Mouse (Mus musculus) embryonic facial prominence, embryonic 11.5 days (tissue): Measurements from ENCODE around the gene Cptp. TPM values are rescaled to one million over a fixed set of nuclear protein-coding genes. Genes with fewer than 3 reads are reported as not detected.

Experiments used
- ATAC-seq: fragments of 200-750 bp; cut with Nextera tagmentation; replicated peaks from 2 replicates; pipeline ENCODE4 v1.8.0; 2017; ENCODE audit warnings: low read depth; ENCODE audit not compliant: insufficient number of reproducible peaks, low FRiP score, low TSS enrichment
- DNase-seq: peaks from one replicate; pipeline ENCODE4 v3.0.0-alpha.2; 2015; ENCODE audit warnings: low spot score
- H3K27ac ChIP-seq: fragments of 300-500 bp; sonication (generic); replicated peaks from 2 replicates; pipeline ENCODE4 v1.5.1; 2014; ENCODE audit warnings: mild to moderate bottlenecking, low read depth, low read length, control low read depth
- H3K27me3 ChIP-seq: fragments of 300-500 bp; sonication (generic); 2 replicates; pipeline ENCODE4 v1.6.1; 2014; ENCODE audit warnings: mild to moderate bottlenecking, low read length, moderate library complexity, mixed read lengths; ENCODE audit not compliant: control insufficient read depth, insufficient read depth
- H3K36me3 ChIP-seq: fragments of 300-500 bp; sonication (generic); replicated peaks from 2 replicates; pipeline ENCODE4 v1.6.1; 2014; ENCODE audit warnings: low read depth, mild to moderate bottlenecking, low read length, moderate library complexity, mixed read lengths; ENCODE audit not compliant: control insufficient read depth, insufficient read depth
- H3K4me1 ChIP-seq: fragments of 300-500 bp; sonication (generic); 2 replicates; pipeline ENCODE4 v1.6.1; 2014; ENCODE audit warnings: low read length, mixed read lengths; ENCODE audit not compliant: control insufficient read depth, insufficient read depth
- H3K4me2 ChIP-seq: fragments of 300-500 bp; sonication (generic); 2 replicates; pipeline ENCODE4 v1.6.1; 2014; ENCODE audit warnings: low read depth, mild to moderate bottlenecking, control low read depth, low read length, moderate library complexity
- H3K4me3 ChIP-seq: fragments of 300-500 bp; sonication (generic); 2 replicates; pipeline ENCODE4 v1.5.1; 2014; ENCODE audit warnings: low read depth, low read length, control low read depth
- H3K9ac ChIP-seq: fragments of 300-500 bp; sonication (generic); replicated peaks from 2 replicates; pipeline ENCODE4 v1.6.1; 2014; ENCODE audit warnings: mild to moderate bottlenecking, control low read depth, low read length
- H3K9me3 ChIP-seq: fragments of 300-500 bp; sonication (generic); replicated peaks from 2 replicates; pipeline ENCODE4 v1.6.1; 2016; ENCODE audit warnings: mild to moderate bottlenecking, low read length, inconsistent platforms, mixed read lengths; ENCODE audit not compliant: control insufficient read depth
- WGBS: fragments of 180-500 bp; shearing (Covaris S2); extraction: QIAGEN DNeasy Blood & Tissue Kit; methylation state at CpG from one replicate; pipeline ENCODE4 v1.1.7; 2014; 5-methylcytosine and 5-hydroxymethylcytosine counted together
- polyA plus RNA-seq: library from polyadenylated mRNA; unstranded; fragments of >200 nt; fragmentation: Nextera tagmentation; extraction: Ambion mirVana; gene quantifications from 2 replicates; pipeline ENCODE4 v1.2.1, GENCODE M21; 2014

Cptp gene
- polyA plus RNA-seq, 1 experiment from 2014 or later = 18.3 TPM

- WGBS = 88% methylated on average over 3 of the region's 3 CpGs
- Histone ChIP-seq H3K9me3 (no peaks in the 10 kb centered on the region), H3K27ac (no peak overlapping the region), H3K4me3 (no peak overlapping the region), H3K27me3 (no peaks in the 10 kb centered on the region), H3K9ac (no peak overlapping the region), H3K4me2 (no peak overlapping the region), H3K36me3 (peaks cover 8% of the 10 kb centered on the region), H3K4me1 (no peaks in the 10 kb centered on the region)
- DNase-seq (no peak), ATAC-seq (no peak)
Measured at GRCm38 (mm10) chr4:155883587-155883986, 14.3 kb upstream of the Cptp start.

GRCm38 (mm10) chr4:155871404-155871803 is 2.2 kb upstream of the Cptp start:
- no peak overlapping the region for H3K4me2 ChIP-seq
- DNase-seq = no peak
- no peak overlapping the region for H3K27ac ChIP-seq
- H3K4me3 ChIP-seq = no peak overlapping the region
- no peaks in the 10 kb centered on the region for H3K27me3 ChIP-seq
- no peak for ATAC-seq
- H3K9me3 ChIP-seq = no peaks in the 10 kb centered on the region
- WGBS = 88% methylated on average over 7 of the region's 7 CpGs
- H3K4me1 ChIP-seq = no peaks in the 10 kb centered on the region
- no peaks in the 10 kb centered on the region; the same call in none of the 2 replicates for H3K36me3 ChIP-seq
- H3K9ac ChIP-seq = no peak overlapping the region

GRCm38 (mm10) chr4:155868614-155869298 is 484 bp downstream of the Cptp start:
- H3K4me3 ChIP-seq = peak overlapping the region; percentile 86
- ATAC-seq = peak; percentile 61; the same call in 1 of the 2 replicates
- no peaks in the 10 kb centered on the region for H3K9me3 ChIP-seq
- peak overlapping the region; percentile 68 for H3K4me2 ChIP-seq
- no peak overlapping the region for H3K27ac ChIP-seq
- H3K36me3 ChIP-seq = no peaks in the 10 kb centered on the region; the same call in 1 of the 2 replicates
- no peaks in the 10 kb centered on the region for H3K4me1 ChIP-seq
- WGBS = 8% methylated on average over 22 of the region's 22 CpGs
- DNase-seq = no peak
- H3K27me3 ChIP-seq = no peaks in the 10 kb centered on the region
- H3K9ac ChIP-seq = peak overlapping the region; percentile 50

- Histone ChIP-seq H3K36me3 (no peaks in the 10 kb centered on the region), H3K27me3 (no peaks in the 10 kb centered on the region), H3K27ac (no peak within 1 kb of the TSS), H3K4me2 (no peak within 1 kb of the TSS), H3K9me3 (no peaks in the 10 kb centered on the region), H3K4me3 (no peak within 1 kb of the TSS), H3K4me1 (no peaks in the 10 kb centered on the region), H3K9ac (no peak within 1 kb of the TSS)
- WGBS = 78% methylated on average over 5 of the region's 5 CpGs
- no peak for ATAC-seq
- no peak for DNase-seq
Measured at GRCm38 (mm10) chr4:155863001-155863400, 6.2 kb downstream of the Cptp start, which contains the start of gene Tas1r3. Gene Tas1r3 (minus strand): TSS chr4:155863362.

GRCm38 (mm10) chr4:155861787-155862186 is 7.5 kb downstream of the Cptp start:
- Histone ChIP-seq H3K4me2 (no peak overlapping the region), H3K27ac (no peak overlapping the region), H3K4me1 (no peaks in the 10 kb centered on the region), H3K9me3 (no peaks in the 10 kb centered on the region), H3K36me3 (no peaks in the 10 kb centered on the region), H3K9ac (no peak overlapping the region), H3K27me3 (no peaks in the 10 kb centered on the region), H3K4me3 (no peak overlapping the region)
- ATAC-seq (no peak), DNase-seq (no peak)
- 91% methylated on average over 7 of the region's 7 CpGs for WGBS

- no peaks in the 10 kb centered on the region for H3K9me3 ChIP-seq
- no peaks in the 10 kb centered on the region for H3K27me3 ChIP-seq
- no peak overlapping the region for H3K4me2 ChIP-seq
- H3K4me1 ChIP-seq = no peaks in the 10 kb centered on the region
- no peak overlapping the region for H3K27ac ChIP-seq
- H3K4me3 ChIP-seq = no peak overlapping the region
- ATAC-seq (peak; percentile 24; the same call in 1 of the 2 replicates), DNase-seq (peak; percentile 86)
- peaks cover 3% of the 10 kb centered on the region; the same call in 1 of the 2 replicates for H3K36me3 ChIP-seq
- H3K9ac ChIP-seq = no peak overlapping the region
- WGBS = 18% methylated on average over 13 of the region's 13 CpGs
Measured at GRCm38 (mm10) chr4:155859318-155859717, 9.9 kb downstream of the Cptp start.

GRCm38 (mm10) chr4:155856881-155857280 is 12.4 kb downstream of the Cptp start:
- Histone ChIP-seq H3K27ac (no peak overlapping the region), H3K4me2 (no peak overlapping the region), H3K27me3 (no peaks in the 10 kb centered on the region), H3K9me3 (no peaks in the 10 kb centered on the region), H3K4me1 (no peaks in the 10 kb centered on the region), H3K9ac (no peak overlapping the region), H3K4me3 (no peak overlapping the region), H3K36me3 (peaks cover 3% of the 10 kb centered on the region; the same call in 1 of the 2 replicates)
- ATAC-seq (no peak), DNase-seq (no peak)
- 89% methylated on average over 3 of the region's 3 CpGs for WGBS

- DNase-seq (no peak), ATAC-seq (no peak)
- no peak overlapping the region for H3K4me2 ChIP-seq
- H3K27me3 ChIP-seq = no peaks in the 10 kb centered on the region
- H3K36me3 ChIP-seq = peaks cover 3% of the 10 kb centered on the region; the same call in 1 of the 2 replicates
- H3K4me3 ChIP-seq = no peak overlapping the region
- H3K27ac ChIP-seq = no peak overlapping the region
- no peak overlapping the region for H3K9ac ChIP-seq
- WGBS = 93% methylated on average over 12 of the region's 12 CpGs
- no peaks in the 10 kb centered on the region for H3K9me3 ChIP-seq
- H3K4me1 ChIP-seq = no peaks in the 10 kb centered on the region
Measured at GRCm38 (mm10) chr4:155856071-155856470, 13.2 kb downstream of the Cptp start.
